Mouse (Mus musculus): ENCODE results near the gene Gm20517. TPM values are rescaled to one million over a fixed set of nuclear protein-coding genes. Genes with fewer than 3 reads are reported as not detected.

Gene Gm20517
- under 1 TPM in 1 of 2 experiments, not detected in 1; 0.73 TPM for polyA plus RNA-seq (2017; shearing (Covaris generic))

GRCm38 (mm10) chr17:47610849-47611660 is at the start of gene Gm20517, which contains the start of the genes Bysl and Med20:
TSS of gene Gm20517 (plus strand) at chr17:47611589.
TSS of gene Bysl (minus strand) at chr17:47611492.
TSS of gene Med20 (plus strand) at chr17:47611582.
- ATAC-seq, result peak; percentile 97

- no peak for ATAC-seq
Measured at GRCm38 (mm10) chr17:47562875-47563274, 48.5 kb upstream of the Gm20517 start.

- ATAC-seq, result peak; percentile 51
Measured at GRCm38 (mm10) chr17:47564612-47565011, 46.8 kb upstream of the Gm20517 start.

GRCm38 (mm10) chr17:47566133-47566532 is 45.3 kb upstream of the Gm20517 start:
- ATAC-seq, result no peak

GRCm38 (mm10) chr17:47567271-47567670 is 44.1 kb upstream of the Gm20517 start:
- no peak for ATAC-seq

GRCm38 (mm10) chr17:47568389-47568788 is 43.0 kb upstream of the Gm20517 start:
- ATAC-seq, result no peak

GRCm38 (mm10) chr17:47568951-47569527 is 42.4 kb upstream of the Gm20517 start:
- no peak for ATAC-seq

GRCm38 (mm10) chr17:47571621-47572020 is 39.8 kb upstream of the Gm20517 start:
- no peak for ATAC-seq

GRCm38 (mm10) chr17:47572436-47572835 is 39.0 kb upstream of the Gm20517 start:
- no peak for ATAC-seq

GRCm38 (mm10) chr17:47574028-47574427 is 37.4 kb upstream of the Gm20517 start:
- ATAC-seq, result no peak

- ATAC-seq, result no peak
Measured at GRCm38 (mm10) chr17:47574830-47575229, 36.6 kb upstream of the Gm20517 start.

- no peak for ATAC-seq
Measured at GRCm38 (mm10) chr17:47578655-47579054, 32.7 kb upstream of the Gm20517 start.

GRCm38 (mm10) chr17:47580962-47581361 is 30.4 kb upstream of the Gm20517 start:
- no peak for ATAC-seq

- no peak for ATAC-seq
Measured at GRCm38 (mm10) chr17:47588517-47588916, 22.9 kb upstream of the Gm20517 start.

- no peak for ATAC-seq
Measured at GRCm38 (mm10) chr17:47591073-47591472, 20.3 kb upstream of the Gm20517 start.

GRCm38 (mm10) chr17:47593215-47593853 is 18.1 kb upstream of the Gm20517 start:
- ATAC-seq, result peak; percentile 80

GRCm38 (mm10) chr17:47593854-47594182 is 17.6 kb upstream of the Gm20517 start:
- no peak for ATAC-seq

- ATAC-seq, result peak; percentile 11
Measured at GRCm38 (mm10) chr17:47594183-47594968, 17.0 kb upstream of the Gm20517 start.

GRCm38 (mm10) chr17:47594969-47595247 is 16.5 kb upstream of the Gm20517 start:
- ATAC-seq, result no peak

- no peak for ATAC-seq
Measured at GRCm38 (mm10) chr17:47595248-47596161, 15.9 kb upstream of the Gm20517 start.

- no peak for ATAC-seq
Measured at GRCm38 (mm10) chr17:47596162-47596838, 15.1 kb upstream of the Gm20517 start.

Data from CD4-positive, CD25-positive, alpha-beta regulatory T cell, adult 4 months (primary cell).